Mouse (Mus musculus) embryonic fibroblast, embryonic 13.5 days (primary cell): ENCODE results near the gene Syf2.

Source experiments
- CTCF ChIP-seq: IDR thresholded peaks from 2 replicates; pipeline ENCODE4 v1.5.1; 2011; ENCODE audit warnings: mild to moderate bottlenecking, control low read depth, low read length, moderate library complexity, borderline replicate concordance; ENCODE audit not compliant: insufficient read depth
- POLR2A ChIP-seq: IDR thresholded peaks from 2 replicates; pipeline ENCODE4 v1.6.1; 2011; ENCODE audit warnings: low read depth, mild to moderate bottlenecking, control low read depth, low read length, moderate library complexity

DNA sequence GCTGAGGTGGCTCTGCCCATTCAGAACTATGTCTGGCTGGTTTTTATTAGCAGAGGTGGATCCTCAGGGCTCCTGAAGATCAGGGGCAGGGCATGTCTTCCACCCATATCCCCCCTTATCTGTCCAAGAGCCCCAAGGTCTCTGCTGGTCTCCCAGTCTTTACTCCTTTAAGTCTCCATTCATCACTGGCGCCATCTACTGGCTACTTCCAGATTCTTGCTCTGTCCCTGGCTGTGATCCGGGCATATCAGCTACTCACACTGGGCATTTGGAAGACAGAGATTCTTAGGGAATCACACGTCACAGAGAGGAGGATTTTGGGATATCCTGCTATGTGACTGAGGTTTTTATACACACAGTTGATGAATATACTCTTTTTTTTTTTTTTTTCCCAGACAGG, 25.6 kb downstream of the Syf2 start:
- TF ChIP-seq CTCF (0 out of 2 replicates have a peak, but pooled peaks have one; percentile 2), POLR2A (no peak)
